Mouse (Mus musculus) embryonic fibroblast, embryonic 13.5 days (primary cell): ENCODE measurements around the gene Daam1.

Source experiments
- CTCF ChIP-seq: IDR thresholded peaks from 2 replicates; pipeline ENCODE4 v1.5.1; 2011; ENCODE audit warnings: mild to moderate bottlenecking, control low read depth, low read length, moderate library complexity, borderline replicate concordance; ENCODE audit not compliant: insufficient read depth
- POLR2A ChIP-seq: IDR thresholded peaks from 2 replicates; pipeline ENCODE4 v1.6.1; 2011; ENCODE audit warnings: low read depth, mild to moderate bottlenecking, control low read depth, low read length, moderate library complexity

- TF ChIP-seq CTCF, result no peak
- no peak for TF ChIP-seq POLR2A
Observed at GRCm38 (mm10) chr12:72037049-72037448, 206.2 kb downstream of the Daam1 start.
